Mouse (Mus musculus): ENCODE data around the gene Elk3.
A peak's percentile ranks its signal among the peaks of the same experiment; 100 is the strongest.
"Not testable (repeated sequence)": the region's sequence is repeated elsewhere in the genome, so short reads cannot be mapped to it uniquely, and the experiment has no call there.

Elk3 gene

DNA sequence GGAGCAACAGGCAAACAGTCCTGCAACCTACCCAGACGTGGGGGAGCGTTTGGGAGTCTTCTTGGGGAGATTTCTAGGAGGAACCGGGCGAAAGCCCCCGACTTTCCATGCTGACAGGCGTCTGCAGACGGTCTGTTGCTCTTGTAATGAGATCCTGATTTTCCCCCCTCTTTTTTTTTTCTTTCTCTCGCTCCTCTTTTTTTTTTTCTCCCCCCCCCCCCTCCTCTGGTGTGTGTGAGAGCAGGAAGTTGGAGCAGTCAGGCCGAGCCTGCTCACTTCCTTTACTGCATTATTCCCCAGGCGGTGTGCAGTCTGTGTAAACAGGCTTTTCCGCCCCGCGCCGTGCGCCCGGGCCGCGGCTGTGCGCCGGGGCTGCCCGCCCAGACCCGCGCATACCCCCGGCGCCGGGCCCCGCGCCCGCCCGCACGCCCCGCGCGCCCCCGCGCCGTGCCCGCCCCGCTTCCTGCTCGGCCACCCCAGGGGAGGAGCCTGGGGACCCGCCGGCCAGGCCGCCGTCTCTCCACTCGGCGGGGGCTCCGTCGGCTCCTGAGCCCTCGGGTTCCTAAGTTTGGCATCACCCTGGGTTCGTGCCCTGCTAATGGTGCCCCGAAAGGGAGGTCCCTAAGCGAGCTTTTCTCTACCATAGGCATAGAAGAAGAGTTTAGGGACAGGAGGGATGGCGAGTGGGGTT, at the start of gene Elk3:
Elk3 (minus strand) TSS at position 415 of the 691 bp plus-strand sequence.
- DNase-seq (ENCODE audit: low read depth in 2 of 2, low spot score in 2 of 2), result peak; percentile 32 to 49

- DNase-seq (ENCODE audit: low read depth in 2 of 2, low spot score in 2 of 2), result no peak
Measured at GRCm38 (mm10) chr10:93360623-93361022, 49.7 kb upstream of the Elk3 start.

- DNase-seq (ENCODE audit: low read depth in 2 of 2, low spot score in 2 of 2), result not testable (repeated sequence)
Measured at GRCm38 (mm10) chr10:93360190-93360589, 49.3 kb upstream of the Elk3 start.

GRCm38 (mm10) chr10:93359339-93359863, 48.5 kb upstream of the Elk3 start:
- DNase-seq (ENCODE audit: low read depth in 2 of 2, low spot score in 2 of 2), result no peak

GRCm38 (mm10) chr10:93358878-93359277, 47.9 kb upstream of the Elk3 start:
- DNase-seq (ENCODE audit: low read depth in 2 of 2, low spot score in 2 of 2), result no peak

DNA sequence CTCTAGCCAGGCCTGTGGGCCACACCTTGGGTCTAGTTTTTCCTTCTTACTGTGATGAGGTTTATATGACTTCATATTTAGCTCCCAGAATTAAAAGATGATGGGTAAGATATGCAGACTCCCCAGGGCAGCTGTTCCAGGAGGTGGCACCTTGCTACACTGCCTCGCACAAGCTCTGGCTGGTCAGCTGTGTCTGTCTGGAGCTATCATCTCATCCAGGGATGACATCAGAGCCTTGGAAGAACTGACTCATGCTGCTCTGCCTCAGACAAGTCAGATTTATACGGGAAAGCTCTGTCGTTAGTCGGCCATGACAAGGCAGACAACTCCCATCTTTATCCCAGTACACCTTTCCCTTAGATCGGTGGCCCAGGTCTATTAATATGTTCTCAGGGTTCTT, 46.2 kb upstream of the Elk3 start:
- no peak for DNase-seq (ENCODE audit: low read depth in 2 of 2, low spot score in 2 of 2)

GRCm38 (mm10) chr10:93356122-93356521, 45.2 kb upstream of the Elk3 start:
- DNase-seq (ENCODE audit: low read depth in 2 of 2, low spot score in 2 of 2), result no peak

DNA sequence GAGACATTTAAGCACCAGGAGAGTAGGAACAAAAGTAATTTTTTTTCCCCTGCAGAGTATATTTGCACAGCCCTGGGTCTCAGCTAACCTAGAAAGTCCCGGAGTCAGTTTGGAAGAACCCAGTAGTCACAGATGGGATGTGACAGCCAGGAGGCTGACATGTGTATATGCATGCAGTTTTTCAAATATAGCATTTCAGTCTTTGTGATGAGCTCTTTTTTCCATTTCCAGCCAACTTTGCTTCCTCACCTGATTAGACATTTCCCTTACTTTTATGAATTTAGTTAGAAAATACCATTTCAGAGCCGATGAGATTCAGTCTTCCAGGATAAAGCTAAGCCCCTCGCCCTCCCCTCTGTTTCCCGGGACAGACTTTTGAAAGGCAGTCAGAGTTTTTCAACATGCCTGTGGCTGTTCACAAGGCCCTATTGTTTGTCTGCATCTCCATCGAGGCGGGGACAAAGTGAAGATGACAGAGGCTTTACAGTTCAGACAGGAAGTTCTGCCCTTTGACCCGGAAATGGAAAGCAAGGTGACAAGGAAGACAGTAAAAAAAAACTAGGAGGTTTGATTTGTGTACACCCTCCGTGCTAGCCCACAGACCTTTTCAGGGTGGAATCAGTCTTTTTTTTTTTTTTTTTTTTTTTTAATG, 44.5 kb upstream of the Elk3 start:
- no peak for DNase-seq (ENCODE audit: low read depth in 2 of 2, low spot score in 2 of 2)

- DNase-seq (ENCODE audit: low read depth in 2 of 2, low spot score in 2 of 2), result no peak
Measured at GRCm38 (mm10) chr10:93353545-93354326, 42.8 kb upstream of the Elk3 start.

DNA sequence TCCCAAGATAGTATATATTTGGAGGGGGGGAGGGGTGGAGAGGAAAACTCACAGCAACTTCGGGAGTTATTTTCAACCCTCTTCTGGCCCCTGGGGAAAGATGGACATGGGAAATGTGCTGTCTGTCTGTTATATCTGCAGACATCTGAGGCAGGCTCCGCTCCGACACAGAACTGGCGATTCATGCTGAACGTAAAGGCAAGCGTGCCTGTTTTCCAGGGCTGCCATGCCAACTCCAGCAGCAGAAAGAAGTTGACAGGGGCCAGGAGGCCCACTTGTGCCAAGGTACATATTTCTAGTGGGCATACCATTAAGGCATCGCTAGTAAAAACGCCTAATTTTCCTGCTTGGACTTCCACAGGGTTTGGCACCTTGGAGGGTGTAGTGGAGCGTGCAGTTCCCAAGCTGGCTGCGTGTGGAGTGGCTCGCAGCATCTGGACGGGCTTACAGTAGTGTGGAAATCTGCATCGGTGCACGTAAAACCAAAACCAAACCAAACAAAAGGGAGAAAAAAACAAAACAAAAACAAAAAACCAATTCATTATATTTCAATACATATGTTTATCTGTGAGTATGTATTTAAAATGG, 37.1 kb upstream of the Elk3 start:
- no peak for DNase-seq (ENCODE audit: low read depth in 2 of 2, low spot score in 2 of 2)

DNA sequence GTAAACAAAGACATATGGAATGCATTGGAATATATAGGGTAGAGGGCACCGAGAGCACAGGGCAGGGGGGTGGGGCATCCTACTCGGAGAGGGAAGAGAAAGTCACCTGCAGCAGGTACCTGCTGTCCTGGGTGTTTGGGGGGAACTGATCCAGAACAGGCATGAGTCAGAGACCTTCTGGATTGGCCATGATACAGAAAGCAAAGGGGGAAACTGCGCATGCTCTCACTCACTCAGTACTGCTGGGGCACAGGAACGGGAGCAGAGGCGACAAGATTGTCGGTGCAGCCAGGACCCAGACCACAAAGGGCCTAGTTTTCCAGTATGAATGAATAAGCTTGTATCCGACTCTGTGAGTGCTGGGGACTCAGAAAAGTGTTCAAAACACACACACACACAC, 36.5 kb upstream of the Elk3 start:
- DNase-seq (ENCODE audit: low read depth in 2 of 2, low spot score in 2 of 2), result no peak

DNA sequence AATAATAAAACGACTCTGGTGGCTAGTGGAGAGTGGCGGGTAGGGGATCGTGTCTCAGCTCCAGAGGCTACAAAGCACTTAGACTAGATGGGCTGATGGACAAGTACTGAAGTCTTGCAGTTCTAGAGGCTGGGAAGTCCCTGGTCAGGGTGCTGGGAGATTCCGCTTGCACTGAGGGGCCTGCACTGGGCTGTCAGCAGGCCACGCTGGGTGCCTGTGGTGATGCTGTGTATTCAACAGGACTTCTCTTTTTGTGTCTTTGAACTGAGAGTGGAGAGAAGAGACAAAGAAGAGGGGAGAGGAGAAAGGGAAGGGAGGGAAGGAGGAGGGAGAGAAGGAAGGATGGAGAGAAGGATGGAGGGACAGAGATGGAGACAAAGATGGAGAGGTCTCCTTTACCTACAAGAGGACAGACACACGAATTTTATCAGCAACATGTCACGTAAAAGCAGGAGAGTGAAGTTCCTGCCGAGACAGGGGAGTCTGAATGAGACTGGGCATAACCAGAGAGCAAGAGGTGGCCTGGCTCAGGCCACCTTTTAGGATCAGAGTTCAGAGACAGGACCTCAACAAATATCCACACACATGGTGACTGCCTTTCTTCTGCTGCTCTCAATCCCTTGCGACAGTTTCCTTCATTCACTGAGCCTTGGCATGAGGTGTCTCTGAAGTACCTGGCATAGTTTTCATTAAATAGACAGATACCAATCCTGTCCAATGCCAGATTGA, 35.4 kb upstream of the Elk3 start:
- no peak for DNase-seq (ENCODE audit: low read depth in 2 of 2, low spot score in 2 of 2)

- no peak for DNase-seq (ENCODE audit: low read depth in 2 of 2, low spot score in 2 of 2)
Measured at GRCm38 (mm10) chr10:93345497-93345896, 34.6 kb upstream of the Elk3 start.

GRCm38 (mm10) chr10:93343469-93343868, 32.5 kb upstream of the Elk3 start:
- DNase-seq (ENCODE audit: low read depth in 2 of 2, low spot score in 2 of 2), result no peak

DNA sequence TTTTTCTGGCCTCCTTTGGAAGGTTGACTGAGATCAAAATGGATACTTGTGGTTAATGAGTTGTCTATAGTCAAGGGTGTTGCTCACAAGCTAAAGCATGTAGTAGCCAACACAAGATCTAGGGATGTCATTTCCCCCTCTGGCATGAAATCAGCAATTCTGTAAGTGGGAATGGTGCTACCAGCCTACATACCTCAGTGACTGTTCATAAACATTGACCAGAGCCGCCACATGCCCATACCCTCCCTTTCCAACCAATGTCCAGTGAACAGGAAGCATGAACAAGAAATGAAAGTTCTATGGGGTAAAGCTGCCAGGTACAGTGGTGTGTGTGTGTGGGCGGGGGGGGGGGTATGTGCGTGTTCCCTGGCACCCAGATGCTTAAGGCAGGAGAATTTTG, 32.1 kb upstream of the Elk3 start:
- no peak for DNase-seq (ENCODE audit: low read depth in 2 of 2, low spot score in 2 of 2)

DNA sequence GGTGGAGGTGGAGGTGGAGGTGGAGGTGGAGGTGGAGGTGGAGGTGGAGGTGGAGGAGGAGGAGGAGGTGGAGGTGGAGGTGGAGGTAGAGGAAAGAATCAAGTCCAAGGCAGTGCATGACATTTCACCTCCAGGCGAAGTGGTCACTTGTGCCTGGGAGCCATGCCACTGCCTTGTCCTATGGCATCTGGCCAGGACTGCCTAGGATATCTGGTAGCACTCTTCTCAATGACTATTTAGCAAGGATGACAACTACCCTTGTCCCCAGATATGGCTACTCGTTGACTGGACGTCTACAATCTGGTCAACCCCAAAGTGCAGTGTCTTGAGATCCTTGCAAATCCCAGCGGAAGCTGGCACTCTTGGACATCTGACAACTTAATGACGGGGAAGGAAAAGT, 27.6 kb upstream of the Elk3 start:
- no peak for DNase-seq (ENCODE audit: low read depth in 2 of 2, low spot score in 2 of 2)

- no peak for DNase-seq (ENCODE audit: low read depth in 2 of 2, low spot score in 2 of 2)
Measured at GRCm38 (mm10) chr10:93336462-93336931, 25.6 kb upstream of the Elk3 start.

GRCm38 (mm10) chr10:93335828-93336461, 25.0 kb upstream of the Elk3 start:
- peak in 1 of 2 experiments; percentile 29 for DNase-seq (ENCODE audit: low read depth in 2 of 2, low spot score in 2 of 2)

GRCm38 (mm10) chr10:93335001-93335400, 24.1 kb upstream of the Elk3 start:
- DNase-seq (ENCODE audit: low read depth in 2 of 2, low spot score in 2 of 2), result no peak

- no peak for DNase-seq (ENCODE audit: low read depth in 2 of 2, low spot score in 2 of 2)
Measured at GRCm38 (mm10) chr10:93333239-93333638, 22.3 kb upstream of the Elk3 start.
